Mouse (Mus musculus) left cerebral cortex, adult 9 months (tissue): ENCODE measurements around the gene Ccdc172.

Experiments
- DNase-seq, 2 experiments: peaks; one replicate each; pipeline ENCODE4 v3.0.0; 2022; ENCODE audit warnings: low spot score in 2 of 2

Gene Ccdc172

GRCm38 (mm10) chr19:58511818-58512217 is at the start of gene Ccdc172:
Gene Ccdc172, plus strand, starts transcription at chr19:58511993.
- DNase-seq = no peak

- no peak for DNase-seq
Measured at GRCm38 (mm10) chr19:58463755-58464154, 48.0 kb upstream of the Ccdc172 start.

DNA sequence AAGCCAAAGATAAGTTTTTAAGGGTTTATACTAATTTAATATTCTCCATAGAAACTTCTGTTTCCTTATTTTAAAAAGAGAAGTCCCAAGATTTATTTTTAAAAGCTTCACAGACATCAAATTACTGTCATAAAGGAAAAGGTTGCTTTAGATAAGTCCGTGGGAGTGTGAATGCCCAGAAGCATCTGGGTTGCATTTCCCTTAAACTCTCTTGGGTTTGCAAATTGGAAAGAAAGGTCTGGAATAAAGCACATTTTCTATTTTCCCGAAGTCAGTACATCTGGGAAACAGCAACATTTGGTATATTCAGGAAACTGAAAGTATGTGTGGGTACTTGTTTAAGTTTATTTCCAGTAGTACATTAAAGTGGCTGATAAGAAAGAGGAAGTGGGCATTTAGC is 43.5 kb upstream of the Ccdc172 start:
- DNase-seq = no peak

DNA sequence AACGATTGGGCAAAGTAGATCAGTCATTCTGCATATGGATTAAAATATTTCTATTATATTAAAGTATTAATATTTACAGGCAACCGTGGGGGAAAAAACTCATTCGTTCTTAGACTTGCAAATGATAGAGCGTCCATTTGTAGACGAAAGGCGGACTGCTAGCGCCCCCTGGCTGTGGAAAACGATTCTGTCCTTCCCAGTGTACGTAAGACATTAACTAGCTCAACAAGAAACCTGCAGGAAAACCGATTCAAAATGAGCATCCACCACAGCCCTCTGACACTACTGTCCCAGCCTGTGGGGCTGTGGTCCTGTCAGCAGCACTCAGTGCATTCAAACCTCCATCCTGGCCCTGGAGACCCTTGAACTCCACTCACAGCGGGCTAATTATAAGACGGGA is 42.4 kb upstream of the Ccdc172 start:
- peak in 1 of 2 experiments; percentile 93 for DNase-seq

GRCm38 (mm10) chr19:58474251-58474650 is 37.5 kb upstream of the Ccdc172 start:
- DNase-seq = no peak

GRCm38 (mm10) chr19:58482373-58482977 is 29.3 kb upstream of the Ccdc172 start:
- no peak for DNase-seq

GRCm38 (mm10) chr19:58486686-58487085 is 25.1 kb upstream of the Ccdc172 start:
- no peak for DNase-seq

DNA sequence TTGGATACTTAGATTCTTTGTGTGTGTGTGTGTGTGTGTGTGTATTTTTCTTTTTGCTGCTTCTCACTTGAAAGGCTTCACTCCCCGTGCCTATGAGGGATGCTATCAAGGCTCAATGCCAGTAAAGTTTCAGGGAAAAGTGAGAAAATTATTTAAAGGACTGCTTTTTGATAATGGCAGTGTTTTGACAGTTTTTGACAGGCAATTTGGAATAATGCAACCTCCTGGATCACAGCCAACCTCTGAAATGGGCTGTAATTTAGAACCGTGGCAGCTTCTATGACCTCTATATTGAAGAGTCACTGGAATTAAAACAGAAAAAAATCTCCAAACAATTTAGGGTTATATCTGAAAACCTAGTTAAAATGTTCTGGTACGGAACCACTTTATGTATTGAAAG is 14.7 kb upstream of the Ccdc172 start:
- DNase-seq = no peak

DNA sequence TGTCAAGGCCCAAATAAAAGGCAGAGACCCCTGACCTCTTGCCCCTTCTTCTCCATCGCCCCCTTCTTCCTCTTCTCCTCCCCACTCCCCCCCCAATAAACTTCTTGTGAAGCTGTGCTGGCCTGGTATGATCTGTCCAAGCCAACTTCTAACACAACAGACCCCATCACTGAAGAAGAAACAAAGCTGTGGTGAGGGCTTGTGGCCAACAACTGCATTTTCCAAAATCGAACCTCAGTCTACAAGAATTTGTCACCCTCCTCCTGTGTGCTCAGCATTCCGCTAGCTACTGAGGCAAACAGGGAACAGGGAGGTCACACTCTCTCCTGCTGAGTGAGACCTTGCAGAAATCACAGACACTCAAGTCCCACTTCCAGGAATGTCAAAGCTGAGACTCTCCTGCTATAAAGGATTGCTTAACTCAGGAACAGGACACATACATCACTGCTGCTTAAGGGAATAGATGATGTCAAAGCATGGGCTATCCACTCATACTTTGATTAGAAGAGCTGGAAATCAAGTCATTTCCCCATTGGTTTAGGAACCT is 12.3 kb upstream of the Ccdc172 start:
- DNase-seq = no peak

GRCm38 (mm10) chr19:58500049-58500448 is 11.7 kb upstream of the Ccdc172 start:
- no peak for DNase-seq

DNA sequence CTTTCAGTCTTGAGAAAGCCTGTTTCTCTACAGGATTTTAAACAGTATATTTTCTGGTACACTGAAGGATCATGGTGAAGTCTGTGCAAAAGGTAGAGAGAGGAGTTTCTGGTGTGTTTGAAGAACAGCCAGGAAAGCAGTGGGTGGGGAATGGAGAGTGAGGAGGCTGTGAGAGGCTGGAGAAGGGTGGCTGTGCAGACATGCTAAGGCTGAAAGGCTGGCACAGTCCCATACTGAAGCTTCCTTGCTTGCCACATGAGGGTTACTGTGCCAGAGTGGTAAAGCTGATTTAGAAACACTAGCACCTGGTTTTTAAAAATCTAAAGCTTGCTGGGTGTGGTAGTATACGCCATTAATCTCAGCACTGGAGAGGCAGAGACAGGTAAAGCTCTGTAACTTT is 9.9 kb downstream of the Ccdc172 start:
- no peak for DNase-seq

GRCm38 (mm10) chr19:58523736-58524394 is 12.1 kb downstream of the Ccdc172 start:
- DNase-seq = no peak

- no peak for DNase-seq
Measured at GRCm38 (mm10) chr19:58525457-58526239, 13.9 kb downstream of the Ccdc172 start.

GRCm38 (mm10) chr19:58533077-58533476 is 21.3 kb downstream of the Ccdc172 start:
- no peak for DNase-seq

DNA sequence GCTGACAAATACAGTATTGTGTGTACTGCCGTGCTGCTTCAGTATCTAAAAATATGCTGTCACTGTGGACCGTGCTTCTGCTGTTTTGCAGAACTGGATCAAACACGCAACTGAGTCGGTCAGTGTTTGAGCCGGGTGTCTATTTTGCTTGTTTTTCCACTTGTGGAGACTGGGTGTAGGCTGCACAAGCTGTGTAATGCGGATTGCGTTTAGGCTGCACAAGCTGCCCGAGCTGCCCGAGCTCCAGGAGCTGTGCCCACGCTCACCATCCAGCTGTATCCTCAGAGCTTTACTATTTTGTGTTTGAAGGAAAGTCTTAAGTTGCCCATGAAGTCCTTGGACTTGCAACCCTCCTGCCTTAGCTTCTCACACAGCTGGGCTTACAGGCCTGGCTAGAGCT is 24.9 kb downstream of the Ccdc172 start:
- peak; percentile 15 to 68 for DNase-seq

GRCm38 (mm10) chr19:58540396-58540795 is 28.6 kb downstream of the Ccdc172 start:
- DNase-seq = no peak

DNA sequence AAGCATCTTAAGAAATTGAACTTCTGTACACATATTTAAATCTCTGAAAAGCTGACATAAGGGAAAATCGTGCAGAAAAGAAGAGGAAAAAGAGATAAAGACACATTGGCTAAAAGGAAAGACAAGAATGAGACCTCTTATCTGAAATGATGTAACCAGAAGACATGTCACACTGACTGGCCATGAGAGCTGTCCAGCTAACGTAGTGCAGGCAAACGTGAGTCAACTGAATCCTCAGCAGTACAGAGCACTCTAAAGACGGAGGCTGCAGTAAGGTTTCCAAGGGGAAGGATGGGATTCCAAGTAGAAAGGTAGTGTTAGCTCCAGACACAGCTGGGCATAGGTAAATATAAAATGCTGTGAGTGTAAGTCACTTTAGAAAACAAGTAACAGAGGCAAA is 36.6 kb downstream of the Ccdc172 start:
- no peak for DNase-seq

DNA sequence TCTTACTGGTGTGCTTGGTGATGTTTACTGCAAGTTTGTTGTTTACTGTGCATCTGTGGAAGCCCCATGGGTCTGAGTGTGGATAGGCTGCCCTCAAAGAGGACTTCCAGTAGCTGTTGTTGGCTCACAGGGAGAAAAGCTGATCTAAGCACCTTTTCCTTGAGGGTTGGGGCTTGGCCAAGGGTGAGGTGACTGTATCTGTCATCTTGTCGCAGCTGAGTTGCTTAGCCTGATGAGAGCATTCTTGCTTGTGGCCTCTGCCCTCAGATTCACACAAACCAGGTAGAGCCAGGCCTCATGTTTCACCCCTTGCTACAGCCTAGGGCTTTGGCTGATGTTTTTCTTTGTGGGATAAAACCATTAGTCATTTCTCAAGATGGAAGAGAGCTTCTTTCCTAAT is 38.7 kb downstream of the Ccdc172 start:
- no peak for DNase-seq

GRCm38 (mm10) chr19:58550916-58551315 is 39.1 kb downstream of the Ccdc172 start:
- DNase-seq = no peak

GRCm38 (mm10) chr19:58554974-58555373 is 43.2 kb downstream of the Ccdc172 start:
- DNase-seq = no peak

GRCm38 (mm10) chr19:58558352-58558751 is 46.6 kb downstream of the Ccdc172 start:
- peak in 1 of 2 experiments; percentile 44 for DNase-seq

GRCm38 (mm10) chr19:58562301-58562815 is 50.6 kb downstream of the Ccdc172 start:
- DNase-seq = no peak
